Mouse (Mus musculus): Measurements from ENCODE around the gene Krt1.

The Krt1 gene

GRCm38 (mm10) chr15:101803052-101803822 lies 47.4 kb downstream of the Krt1 start:
- in situ Hi-C loops (cut with MseI, MboI): no loop called here

- in situ Hi-C loops (cut with MseI, MboI): no loop called here
Observed at GRCm38 (mm10) chr15:101802296-101802835, 48.2 kb downstream of the Krt1 start, which contains the start of gene Krt73. Gene Krt73, minus strand, starts transcription at chr15:101802346.

Measured in mouse trophoblast stem cell (cell line).